Mouse (Mus musculus) kidney, embryonic 15.5 days (tissue): ENCODE measurements around the gene Asb3. TPM values are rescaled to one million over a fixed set of nuclear protein-coding genes. Genes with fewer than 3 reads are reported as not detected.

Source experiments
- polyA plus RNA-seq: library from polyadenylated mRNA; unstranded; fragments of >200 nt; fragmentation: Nextera tagmentation; extraction: Ambion mirVana; gene quantifications from 2 replicates; pipeline ENCODE4 v1.2.1, GENCODE M21; 2015

Asb3 gene
- polyA plus RNA-seq, 1 experiment from 2014 or later, result 30.0 TPM

Other genes with a start within 250 kb of the Asb3 start
- 22.4 and 23.1 TPM in 2 replicates for gene Acyp2, start 235.8 kb upstream of the Asb3 start, polyA plus RNA-seq
- gene Psme4, start 113.7 kb upstream of the Asb3 start, polyA plus RNA-seq, result 18.3 and 18.5 TPM in 2 replicates
- 0.08 and 0.14 TPM in 2 replicates for gene Gpr75, start 58 bp upstream of the Asb3 start, polyA plus RNA-seq
- gene Erlec1, start 68.9 kb downstream of the Asb3 start, polyA plus RNA-seq, result 11.7 and 11.9 TPM in 2 replicates
- 17.7 and 18.8 TPM in 2 replicates for gene Chac2, start 100.9 kb downstream of the Asb3 start, polyA plus RNA-seq